Mouse (Mus musculus) cerebral cortex, adult 2 months (tissue): ENCODE measurements around the gene Inafm2.

ENCODE experiments used
- WGBS: fragments of 180-500 bp; shearing (Covaris S2); methylation state at CpG from one replicate; pipeline ENCODE4 v1.1.7; 2018; 5-methylcytosine and 5-hydroxymethylcytosine counted together

The Inafm2 gene

DNA sequence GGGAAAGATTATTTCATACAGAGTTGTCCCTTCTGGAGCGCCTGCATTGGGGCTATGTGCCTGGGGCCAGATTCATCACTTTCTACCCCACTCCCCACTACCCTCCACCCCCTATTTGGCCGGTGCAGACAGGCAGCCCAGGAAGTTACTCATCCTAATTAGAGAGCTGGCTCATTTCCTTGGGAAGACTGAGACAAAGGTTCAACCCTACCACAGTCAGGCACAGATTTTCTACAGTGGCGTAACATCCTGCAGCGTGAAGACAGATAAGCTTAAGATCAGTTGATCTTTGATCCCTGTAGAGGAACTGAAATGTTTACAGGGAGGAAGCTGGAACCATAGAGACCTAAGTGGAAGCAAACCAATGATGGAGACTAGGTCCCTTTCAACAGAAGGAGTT lies 36.7 kb downstream of the Inafm2 start:
- 60% methylated on average over 4 of the region's 4 CpGs for WGBS

DNA sequence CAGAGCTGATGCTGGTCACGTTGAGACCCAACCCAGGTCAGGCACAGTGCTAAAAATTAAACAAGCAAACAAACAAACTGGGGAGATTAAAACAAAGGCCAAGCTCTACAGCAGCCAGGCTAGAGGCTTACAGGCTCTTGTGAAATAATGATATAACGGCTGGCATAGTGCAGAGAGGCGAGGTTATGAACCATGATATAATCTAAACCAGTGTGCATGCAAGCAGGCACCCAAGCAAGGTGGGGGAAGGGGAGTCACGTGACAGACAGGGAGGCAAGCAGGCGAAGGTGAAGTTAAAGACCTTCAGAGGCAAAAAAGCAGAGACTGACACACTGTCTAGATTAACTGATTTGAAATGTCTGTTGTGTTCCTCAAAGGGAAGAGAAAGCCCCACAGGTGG lies 37.5 kb downstream of the Inafm2 start:
- 71% methylated on average over 5 of the region's 5 CpGs for WGBS

DNA sequence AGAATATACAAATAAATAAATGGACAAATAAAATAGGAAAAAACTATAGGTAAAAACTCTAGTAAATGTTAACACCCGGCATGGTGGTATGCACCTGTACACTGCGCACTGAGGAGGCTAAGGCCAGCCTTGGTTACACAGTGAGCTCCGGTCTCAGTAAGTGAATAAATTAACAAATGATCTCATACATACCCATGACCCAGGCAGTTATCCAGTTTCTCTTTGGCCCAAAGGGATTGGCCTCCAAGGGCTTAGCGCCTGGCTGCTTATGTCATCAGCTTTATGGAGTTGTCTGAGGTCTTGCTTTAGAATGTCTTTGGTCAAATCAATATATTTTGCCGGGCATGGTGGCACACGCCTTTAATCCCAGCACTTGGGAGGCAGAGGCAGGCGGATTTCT lies 38.1 kb downstream of the Inafm2 start:
- 89% methylated on average over 7 of the region's 7 CpGs for WGBS

DNA sequence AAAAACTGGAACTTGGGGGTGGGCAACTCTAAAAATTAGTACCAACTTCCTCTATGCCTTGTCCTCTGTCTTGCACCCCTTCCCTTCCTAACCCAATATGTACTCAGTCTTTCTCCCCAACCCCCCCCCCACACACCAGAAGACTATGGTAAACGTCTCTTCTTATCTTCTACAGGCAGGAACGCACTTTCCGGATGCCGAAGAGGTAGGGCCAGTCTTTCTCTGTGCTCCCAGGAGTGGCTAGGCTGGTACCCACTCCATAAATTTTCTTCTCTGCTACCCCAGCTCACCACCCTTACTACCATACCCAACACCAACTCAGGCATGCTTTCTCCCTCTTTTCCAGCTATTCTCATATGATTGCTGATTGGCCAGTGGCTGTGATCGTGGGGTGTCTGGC lies 41.0 kb downstream of the Inafm2 start:
- 86% methylated on average over 5 of the region's 5 CpGs for WGBS

DNA sequence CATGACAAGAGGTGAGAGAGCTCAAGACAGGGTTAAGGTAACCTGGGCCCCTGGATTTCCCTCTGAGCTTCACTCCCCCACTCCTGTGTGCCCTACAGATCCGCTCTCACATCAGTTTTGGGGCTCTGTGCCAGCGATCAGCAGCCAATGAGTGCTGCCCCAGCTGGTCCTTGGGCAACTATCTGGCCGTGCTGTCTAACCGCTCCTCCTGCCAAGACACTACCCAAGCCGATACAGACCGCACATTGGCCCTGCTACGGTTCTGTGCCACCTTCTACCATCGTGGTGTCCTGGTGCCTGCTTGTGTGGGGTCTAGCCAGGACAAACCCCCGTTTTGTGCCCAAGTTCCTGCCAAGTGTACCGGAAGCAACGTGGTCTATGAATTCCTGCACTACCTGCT lies 43.9 kb downstream of the Inafm2 start:
- WGBS = 52% methylated on average over 11 of the region's 11 CpGs

DNA sequence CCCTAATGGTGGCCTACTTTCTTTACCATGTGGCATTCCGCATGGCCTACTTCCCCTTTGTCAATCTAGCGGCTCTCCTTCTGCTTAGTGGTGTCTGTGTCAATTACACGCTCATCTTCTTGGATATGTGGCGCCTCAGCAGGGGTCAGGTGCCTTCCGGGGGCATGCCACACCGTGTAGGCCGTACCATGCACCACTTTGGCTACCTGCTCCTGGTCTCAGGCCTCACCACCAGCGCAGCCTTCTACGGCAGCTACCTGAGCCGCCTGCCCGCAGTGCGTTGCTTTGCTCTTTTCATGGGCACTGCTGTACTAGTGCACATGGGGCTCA lies 44.6 kb downstream of the Inafm2 start:
- WGBS = 56% methylated on average over 12 of the region's 12 CpGs

DNA sequence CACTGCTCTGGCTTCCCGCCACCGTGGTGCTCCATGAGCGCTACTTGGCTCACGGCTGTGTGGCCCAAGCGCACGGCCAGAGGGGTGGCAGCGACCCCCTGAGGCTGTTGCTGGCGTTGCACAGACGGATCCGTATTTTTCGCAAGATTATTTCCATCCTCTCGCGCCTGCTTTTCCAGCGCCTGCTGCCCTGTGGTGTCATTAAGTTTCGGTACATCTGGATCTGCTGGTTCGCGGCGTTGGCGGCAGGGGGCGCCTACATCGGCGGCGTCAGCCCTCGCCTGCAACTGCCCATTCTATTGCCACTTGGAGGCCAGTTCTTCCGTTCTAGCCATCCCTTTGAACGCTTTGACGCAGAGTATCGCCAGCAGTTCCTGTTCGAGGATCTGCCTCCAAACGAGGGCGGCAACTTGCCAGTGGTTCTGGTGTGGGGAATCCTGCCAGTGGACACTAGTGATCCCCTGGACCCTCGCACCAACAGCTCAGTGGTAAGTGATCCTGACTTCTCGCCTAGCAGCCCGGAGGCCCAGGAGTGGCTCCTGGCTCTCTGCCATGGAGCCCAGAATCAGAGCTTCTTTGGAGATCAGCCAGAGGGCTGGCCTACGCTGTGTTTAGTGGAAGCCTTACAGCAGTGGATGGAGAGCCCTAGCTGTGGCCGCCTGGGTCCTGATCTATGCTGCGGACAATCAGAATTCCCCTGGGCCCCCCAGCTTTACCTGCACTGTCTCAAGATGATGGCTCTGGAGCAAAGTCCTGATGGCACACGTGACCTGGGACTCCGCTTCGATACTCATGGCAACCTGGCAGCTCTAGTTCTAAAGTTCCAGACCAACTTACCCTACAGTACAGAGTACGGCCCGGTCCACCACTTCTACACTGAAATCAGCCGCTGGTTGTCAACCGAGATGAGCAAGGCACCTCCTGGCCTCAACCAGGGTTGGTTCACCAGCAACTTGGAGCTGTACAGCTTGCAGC lies 45.3 kb downstream of the Inafm2 start:
- 36% methylated on average over 44 of the region's 44 CpGs for WGBS

DNA sequence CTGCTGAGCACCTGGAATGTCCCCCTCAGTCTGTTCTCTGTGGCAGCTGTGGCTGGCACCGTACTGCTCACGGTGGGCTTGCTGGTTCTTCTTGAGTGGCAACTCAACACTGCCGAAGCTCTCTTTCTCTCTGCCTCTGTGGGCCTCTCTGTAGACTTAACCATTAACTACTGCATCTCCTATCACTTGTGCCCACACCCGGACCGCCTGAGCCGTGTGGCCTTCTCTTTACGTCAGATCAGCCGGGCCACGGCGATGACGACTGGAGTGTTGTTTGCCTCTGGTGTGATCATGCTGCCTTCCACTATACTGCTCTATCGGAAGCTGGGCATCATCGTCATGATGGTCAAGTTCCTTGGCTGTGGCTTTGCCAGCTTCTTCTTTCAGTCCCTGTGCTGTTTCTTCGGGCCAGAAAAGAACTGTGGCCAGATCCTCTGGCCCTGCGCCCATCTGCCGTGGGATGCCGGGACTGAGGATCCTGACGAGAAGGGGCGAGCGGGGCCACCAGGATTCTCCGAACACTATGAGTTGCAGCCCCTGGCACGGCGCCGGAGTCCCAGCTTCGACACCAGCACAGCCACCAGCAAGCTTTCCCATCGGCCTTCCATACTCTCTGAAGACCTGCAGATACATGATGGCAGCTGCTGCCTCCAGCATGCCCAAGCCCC lies 46.2 kb downstream of the Inafm2 start:
- 87% methylated on average over 26 of the region's 26 CpGs for WGBS

DNA sequence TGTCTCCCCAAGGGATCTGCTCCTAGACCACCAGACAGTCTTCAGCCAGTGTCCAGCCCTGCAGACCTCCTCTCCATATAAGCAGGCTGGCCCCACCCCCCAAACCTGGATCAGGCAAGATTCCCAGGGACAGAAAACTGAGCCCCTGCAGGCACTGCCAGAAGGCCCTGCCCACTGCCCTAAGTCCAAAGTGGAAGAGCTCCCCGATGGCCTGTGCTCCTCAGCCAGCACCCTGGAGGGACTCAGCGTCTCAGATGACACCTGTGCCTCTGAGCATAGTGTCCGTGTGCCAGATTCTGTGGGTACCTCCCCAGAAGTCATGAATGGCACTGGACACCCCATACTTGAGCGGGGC lies 46.7 kb downstream of the Inafm2 start:
- 86% methylated on average over 4 of the region's 4 CpGs for WGBS

DNA sequence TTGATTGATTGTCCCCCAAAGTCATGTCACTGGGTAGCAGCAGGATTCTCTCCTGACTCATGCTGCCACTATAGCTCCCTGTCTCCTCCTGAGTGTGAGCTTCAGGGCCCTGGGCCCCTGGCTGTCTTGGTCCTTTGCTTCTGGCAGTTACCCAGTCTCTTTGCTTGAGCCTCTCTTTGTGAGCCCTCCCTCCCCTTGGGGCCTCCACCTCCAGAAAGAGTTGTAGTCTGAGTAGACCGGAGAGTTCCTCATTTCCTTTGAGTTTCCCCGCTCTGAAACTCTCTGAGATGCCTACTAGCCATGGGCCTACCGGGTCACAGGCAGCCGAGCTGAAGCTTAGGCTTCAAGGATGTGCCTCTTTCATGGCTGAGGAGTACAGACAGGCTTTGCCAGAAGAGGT lies 48.1 kb downstream of the Inafm2 start:
- 80% methylated on average over 4 of the region's 4 CpGs for WGBS
